Mouse (Mus musculus) layer of hippocampus, postnatal 14 days (tissue): ENCODE data around the gene Exoc7. TPM values are rescaled to one million over a fixed set of nuclear protein-coding genes. Genes with fewer than 3 reads are reported as not detected.

Experiments
- DNase-seq, 2 experiments: peaks; one replicate each; pipeline ENCODE4 v3.0.0; 2021 to 2022; ENCODE audit warnings: low spot score in 2 of 2, mixed read lengths in 1 of 2
- total RNA-seq, 2 experiments: library from RNA; stranded (reverse); gene quantifications; 2 replicates each; pipeline ENCODE4 v1.2.3; 2021

The Exoc7 gene
- total RNA-seq, 2 experiments from 2014 or later, result 76.5 to 77.8 TPM

GRCm38 (mm10) chr11:116318719-116319659 lies 12.0 kb upstream of the Exoc7 start:
- DNase-seq, result peak; percentile 80 to 81

DNA sequence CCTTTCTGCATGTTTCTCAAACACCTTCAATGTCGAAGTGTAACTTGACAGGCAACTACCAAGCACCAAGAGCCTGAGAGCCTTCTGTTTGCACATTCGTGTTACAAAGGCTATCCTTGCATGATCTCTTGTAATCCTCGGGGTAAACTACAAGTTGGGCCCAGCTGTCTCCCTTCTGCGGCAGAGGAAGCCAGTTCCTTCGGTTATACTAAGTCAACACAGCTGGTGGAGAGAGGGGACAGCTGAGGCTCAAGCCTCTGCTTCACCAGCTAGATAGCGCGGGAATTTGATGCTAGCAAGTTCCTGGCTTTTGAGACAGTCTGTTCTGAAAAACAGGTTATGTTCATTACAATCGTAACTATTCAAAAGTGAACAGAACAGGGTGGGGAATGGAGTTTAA lies 5.3 kb upstream of the Exoc7 start:
- DNase-seq, result no peak

DNA sequence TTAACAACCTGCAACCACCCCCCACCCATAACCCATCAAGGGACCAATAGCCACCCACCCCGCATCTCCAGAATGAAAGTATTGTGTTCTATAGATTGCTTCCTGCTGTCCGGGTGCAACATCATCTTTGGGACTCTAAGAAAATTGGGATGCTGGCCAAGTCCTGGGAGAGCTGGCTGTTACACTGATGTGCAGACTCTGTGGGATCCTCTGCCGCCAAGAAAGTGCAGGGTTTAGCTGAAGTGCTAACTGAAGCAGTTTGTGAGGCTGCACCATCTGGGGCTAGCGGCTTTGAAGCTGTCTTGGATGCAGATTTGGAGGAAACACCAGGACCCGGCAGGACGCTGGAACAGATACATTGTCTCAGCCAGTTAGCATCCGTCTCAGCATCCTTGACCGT lies 4.1 kb upstream of the Exoc7 start:
- no peak for DNase-seq

DNA sequence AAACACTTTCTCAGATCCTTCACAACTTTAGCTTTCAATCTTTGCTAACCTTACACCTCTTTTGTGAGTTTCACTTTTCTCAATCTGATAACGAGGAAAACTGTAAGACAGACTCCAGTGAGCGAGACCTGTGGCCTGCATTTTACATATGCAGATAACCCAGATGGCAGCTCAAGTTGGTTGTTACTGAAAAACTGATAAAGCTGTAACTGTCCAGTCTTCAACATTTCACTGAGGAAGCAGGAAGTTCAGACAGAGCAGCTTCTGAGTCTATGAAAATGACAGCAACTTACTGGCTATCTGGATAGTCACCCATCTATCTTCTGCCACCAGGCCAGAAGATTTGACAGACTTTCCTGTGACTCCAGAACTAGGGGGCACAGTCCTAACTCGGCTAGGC lies 2.6 kb upstream of the Exoc7 start:
- DNase-seq, result no peak

GRCm38 (mm10) chr11:116307762-116308531 lies 914 bp upstream of the Exoc7 start:
- DNase-seq, result no peak

GRCm38 (mm10) chr11:116306126-116306982 lies 679 bp downstream of the Exoc7 start:
- DNase-seq, result peak; percentile 85 to 92

DNA sequence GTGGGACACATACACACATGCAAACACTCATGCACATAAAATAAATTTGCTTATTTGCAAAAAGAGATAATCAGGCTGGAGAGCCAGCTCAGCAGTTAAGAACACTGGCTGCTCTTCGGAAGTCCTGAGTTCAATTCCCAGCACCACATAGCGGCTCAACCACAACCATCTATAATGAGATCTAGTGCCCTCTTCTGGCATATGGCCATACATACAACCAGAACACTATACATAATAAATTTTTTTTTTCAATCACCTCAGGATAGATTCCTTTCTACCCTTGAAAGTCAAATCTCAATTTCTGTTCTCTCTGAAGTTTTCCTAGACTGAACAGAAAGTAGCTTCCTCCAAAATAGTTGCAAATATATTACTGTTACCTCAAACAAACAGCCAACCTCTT lies 1.6 kb downstream of the Exoc7 start:
- no peak for DNase-seq

- no peak for DNase-seq
These were observed 8.4 kb downstream of the Exoc7 start for GRCm38 (mm10) chr11:116298621-116299020.

DNA sequence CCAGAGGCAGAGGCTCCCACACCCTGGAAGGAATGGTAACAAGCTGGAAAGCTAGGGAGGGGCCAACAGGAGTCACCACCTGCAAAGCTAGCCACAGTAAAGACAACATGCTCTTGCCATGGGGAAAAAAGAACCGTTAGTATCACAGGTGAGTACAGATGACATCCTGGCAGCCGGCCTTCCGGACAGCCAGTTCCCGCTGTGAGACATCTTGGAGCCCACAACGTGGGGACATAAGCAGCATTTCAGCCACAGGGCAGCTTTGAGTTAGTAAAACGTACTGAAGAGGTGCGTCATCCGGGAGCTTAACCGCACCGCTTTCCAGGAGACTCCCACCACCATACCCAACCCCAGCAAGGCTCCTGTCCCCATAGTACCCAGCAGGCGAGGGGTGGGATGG lies 8.8 kb downstream of the Exoc7 start:
- DNase-seq, result no peak

DNA sequence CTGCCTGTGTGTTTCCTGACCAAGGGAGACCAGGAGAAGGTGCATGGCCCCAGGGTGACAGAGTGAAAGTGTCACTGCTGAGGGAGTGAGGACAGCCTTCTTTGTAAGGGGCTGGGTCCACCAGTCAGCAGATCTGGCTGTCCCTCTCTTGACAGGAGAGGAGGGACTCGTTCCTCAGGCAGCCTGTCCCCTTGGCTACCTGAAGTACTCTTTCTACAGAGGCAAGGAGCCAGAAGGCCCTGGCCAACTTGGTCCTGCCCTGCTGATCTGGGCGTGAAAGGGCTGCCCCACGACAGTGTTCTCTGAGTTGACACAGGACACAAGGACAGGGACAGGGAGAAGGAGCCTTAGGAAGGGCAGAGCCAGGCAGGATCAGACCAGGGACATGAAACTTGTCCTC lies 10.0 kb downstream of the Exoc7 start:
- no peak for DNase-seq

DNA sequence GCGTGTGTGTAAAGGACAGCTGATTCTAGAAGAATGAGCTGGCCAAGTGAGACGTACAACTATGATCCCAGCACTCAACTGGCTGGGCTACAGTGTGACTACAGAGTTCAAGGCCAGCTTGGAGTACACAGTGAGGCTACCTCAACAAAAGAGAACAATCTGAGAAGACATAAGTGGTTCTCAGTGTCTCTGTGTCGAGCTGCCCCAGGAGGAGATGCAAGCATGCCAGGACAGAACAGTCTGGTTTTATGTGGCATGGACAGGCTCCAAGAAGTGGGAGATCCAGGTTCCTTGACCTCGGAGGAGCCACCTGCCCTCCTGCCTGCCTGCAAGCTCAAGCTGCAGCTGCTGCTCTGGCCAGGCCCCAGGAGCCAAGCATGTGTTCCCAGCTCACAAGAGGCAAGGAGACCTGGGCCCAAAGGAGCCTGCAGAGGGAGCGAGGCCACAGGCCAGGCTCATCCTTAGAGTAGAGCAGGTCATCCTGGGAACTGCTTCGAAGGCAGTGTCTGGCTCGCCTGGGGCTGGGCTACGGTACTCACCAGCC lies 10.8 kb downstream of the Exoc7 start:
- no peak for DNase-seq

- DNase-seq, result peak; percentile 43 to 52
These were observed 12.7 kb downstream of the Exoc7 start for GRCm38 (mm10) chr11:116294319-116294718.

GRCm38 (mm10) chr11:116293538-116294137 lies 13.4 kb downstream of the Exoc7 start:
- DNase-seq, result no peak

DNA sequence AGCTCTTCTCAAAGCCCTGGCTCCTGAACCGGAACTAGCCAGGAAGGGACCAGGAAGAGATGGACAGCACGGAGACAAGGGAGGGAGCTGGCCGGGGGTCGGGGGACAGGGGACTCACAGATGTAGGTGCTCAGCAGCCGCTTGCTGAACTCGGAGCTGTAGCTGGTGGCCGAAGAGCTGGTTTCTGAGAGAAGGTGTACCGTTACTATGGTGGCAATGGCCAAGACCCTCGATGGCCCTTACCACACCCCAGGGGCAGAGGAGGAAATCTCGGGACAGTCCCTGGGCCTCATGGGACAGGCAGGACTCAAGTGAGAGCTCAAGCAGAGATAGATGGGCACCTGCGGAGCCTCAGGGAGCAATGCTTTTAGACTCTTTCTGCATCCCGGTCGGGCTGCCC lies 14.6 kb downstream of the Exoc7 start:
- no peak for DNase-seq

GRCm38 (mm10) chr11:116290556-116290955 lies 16.5 kb downstream of the Exoc7 start:
- DNase-seq, result no peak

- DNase-seq, result no peak
These were observed 19.7 kb downstream of the Exoc7 start for GRCm38 (mm10) chr11:116287351-116287750.

- DNase-seq, result no peak
These were observed 21.3 kb downstream of the Exoc7 start for GRCm38 (mm10) chr11:116285770-116286191.

- DNase-seq, result no peak
These were observed 23.1 kb downstream of the Exoc7 start for GRCm38 (mm10) chr11:116283982-116284381.

DNA sequence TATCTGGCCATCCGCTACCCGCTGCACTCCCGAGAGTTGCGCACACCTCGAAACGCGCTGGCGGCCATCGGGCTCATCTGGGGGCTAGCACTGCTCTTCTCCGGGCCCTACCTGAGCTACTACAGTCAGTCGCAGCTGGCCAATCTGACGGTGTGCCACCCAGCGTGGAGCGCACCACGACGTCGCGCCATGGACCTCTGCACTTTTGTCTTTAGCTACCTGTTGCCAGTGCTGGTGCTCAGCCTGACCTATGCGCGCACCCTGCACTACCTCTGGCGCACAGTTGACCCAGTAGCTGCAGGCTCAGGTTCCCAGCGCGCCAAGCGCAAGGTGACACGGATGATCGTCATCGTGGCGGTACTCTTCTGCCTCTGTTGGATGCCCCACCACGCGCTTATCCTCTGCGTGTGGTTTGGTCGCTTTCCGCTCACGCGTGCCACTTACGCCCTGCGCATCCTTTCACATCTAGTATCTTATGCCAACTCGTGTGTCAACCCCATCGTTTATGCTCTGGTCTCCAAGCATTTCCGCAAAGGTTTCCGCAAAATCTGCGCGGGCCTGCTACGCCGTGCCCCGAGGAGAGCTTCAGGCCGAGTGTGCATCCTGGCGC lies 24.0 kb downstream of the Exoc7 start:
- DNase-seq, result no peak

GRCm38 (mm10) chr11:116282089-116282488 lies 24.9 kb downstream of the Exoc7 start:
- DNase-seq, result no peak
